Mouse (Mus musculus) E14TG2a.4 (cell line): ENCODE measurements around the gene Ptx4.
A peak's percentile ranks its signal among the peaks of the same experiment; 100 is the strongest.
"Not testable (repeated sequence)": the region's sequence is repeated elsewhere in the genome, so short reads cannot be mapped to it uniquely, and the experiment has no call there.

Experiments used
- H3K27me3 ChIP-seq: 2 replicates; pipeline ENCODE4 v1.6.1; 2014; ENCODE audit warnings: low read length, control low read depth; ENCODE audit not compliant: insufficient read depth
- H3K36me3 ChIP-seq: 2 replicates; pipeline ENCODE4 v1.6.1; 2014; ENCODE audit warnings: low read length, control low read depth; ENCODE audit not compliant: insufficient read depth
- H3K4me1 ChIP-seq: replicated peaks from 2 replicates; pipeline ENCODE4 v1.6.1; 2014; ENCODE audit warnings: low read depth, low read length, control low read depth
- H3K4me3 ChIP-seq: replicated peaks from 2 replicates; pipeline ENCODE4 v1.5.1; 2014; ENCODE audit warnings: mild to moderate bottlenecking, low read length
- H3K9me3 ChIP-seq: 2 replicates; pipeline ENCODE4 v1.6.1; 2014; ENCODE audit warnings: low read length, control low read depth
- CTCF ChIP-seq: conservative IDR thresholded peaks from 2 replicates; pipeline ENCODE4 v1.5.1; 2014; ENCODE audit warnings: low read length
- NANOG ChIP-seq: IDR thresholded peaks from 2 replicates; pipeline ENCODE4 v1.6.1; 2014; ENCODE audit warnings: borderline replicate concordance, low read length, mixed read lengths
- POU5F1 ChIP-seq: IDR thresholded peaks from 2 replicates; pipeline ENCODE4 v1.6.1; 2014; ENCODE audit warnings: low read length, borderline replicate concordance

Gene Ptx4

DNA sequence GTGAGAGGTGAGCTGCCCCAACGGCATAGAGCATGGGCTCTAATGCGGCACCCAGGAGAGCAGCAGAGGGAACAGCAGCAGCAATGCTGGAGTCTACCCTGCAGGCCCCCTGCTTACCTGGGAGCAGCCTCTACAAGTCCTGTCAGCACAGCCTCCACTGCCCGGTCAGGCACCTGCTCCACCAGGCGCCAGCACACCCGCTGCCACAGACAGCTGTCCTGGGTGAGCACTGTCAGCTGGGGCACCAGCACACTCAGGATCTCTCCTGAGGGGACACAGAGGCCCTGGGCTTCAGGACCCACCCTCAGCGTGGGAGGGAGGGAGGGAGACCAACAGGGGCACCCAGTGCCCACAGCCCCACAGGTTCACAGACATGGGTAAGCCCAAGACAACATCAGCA, 10.0 kb upstream of the Ptx4 start:
- no peaks in the 10 kb centered on the region for H3K27me3 ChIP-seq
- no peaks in the 10 kb centered on the region for H3K9me3 ChIP-seq
- H3K36me3 ChIP-seq = peaks cover 89% of the 10 kb centered on the region
- TF ChIP-seq CTCF (no peak), POU5F1 (no peak), NANOG (no peak)
- H3K4me3 ChIP-seq = no peak overlapping the region
- H3K4me1 ChIP-seq = peaks cover 11% of the 10 kb centered on the region

DNA sequence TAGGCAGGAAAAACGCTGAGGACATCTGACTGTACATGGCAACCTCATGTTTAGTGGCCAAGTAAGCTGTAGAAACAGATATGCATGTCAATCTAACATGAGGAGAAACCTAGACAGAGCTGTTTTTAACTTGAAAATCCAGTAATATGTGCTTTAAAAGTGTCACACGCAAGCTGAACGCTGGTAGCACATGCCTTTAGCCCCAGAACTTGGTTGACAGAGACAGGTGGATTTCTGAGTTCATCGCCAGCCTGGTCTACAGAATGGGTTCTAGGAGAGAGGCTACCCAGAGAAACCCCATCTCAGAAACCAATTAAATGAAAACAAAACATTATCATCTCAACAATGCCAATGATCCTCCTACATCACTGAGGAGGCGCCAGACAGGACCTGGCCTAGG, 9.3 kb upstream of the Ptx4 start:
- Histone ChIP-seq H3K9me3 (no peaks in the 10 kb centered on the region), H3K4me1 (peaks cover 14% of the 10 kb centered on the region), H3K27me3 (no peaks in the 10 kb centered on the region), H3K36me3 (peaks cover 82% of the 10 kb centered on the region), H3K4me3 (no peak overlapping the region)
- no peak for TF ChIP-seq NANOG

DNA sequence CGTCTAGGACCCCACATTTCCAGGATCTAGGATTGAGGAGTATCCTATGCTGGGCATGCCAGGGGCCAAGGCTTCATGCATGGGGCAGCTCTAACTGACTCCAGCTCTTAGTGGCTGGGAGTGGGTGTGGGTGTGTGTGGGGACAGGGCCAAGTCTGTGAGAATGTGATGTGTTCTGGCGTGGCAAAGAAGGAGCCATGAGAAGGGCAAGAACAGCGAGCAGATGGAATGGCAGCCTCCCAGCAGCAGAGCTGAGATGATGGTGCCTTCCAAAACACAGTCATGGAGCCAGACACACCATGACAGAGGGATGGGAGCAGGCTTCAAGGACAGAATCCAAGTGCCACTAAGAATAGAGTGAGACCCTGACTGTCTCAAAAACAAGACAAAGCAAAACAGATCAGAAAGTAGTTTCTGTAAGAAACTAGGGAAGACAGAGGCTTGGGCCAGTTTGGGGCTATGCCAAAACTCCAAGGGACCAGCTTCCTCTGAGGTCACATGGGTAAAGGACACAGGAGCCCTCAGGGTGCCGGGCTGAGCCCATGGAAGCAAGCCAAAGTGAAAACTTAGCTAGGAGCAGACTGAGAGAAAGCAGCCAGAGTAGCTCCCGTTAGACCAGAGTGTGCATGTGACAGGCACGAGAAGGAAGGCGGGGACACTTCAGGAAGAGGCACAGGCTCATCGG, 8.7 kb upstream of the Ptx4 start:
- TF ChIP-seq NANOG = no peak
- TF ChIP-seq POU5F1 = no peak
- TF ChIP-seq CTCF = no peak
- no peaks in the 10 kb centered on the region for H3K9me3 ChIP-seq
- no peak overlapping the region for H3K4me3 ChIP-seq
- H3K27me3 ChIP-seq = no peaks in the 10 kb centered on the region
- H3K4me1 ChIP-seq = peaks cover 21% of the 10 kb centered on the region
- peaks cover 76% of the 10 kb centered on the region for H3K36me3 ChIP-seq

DNA sequence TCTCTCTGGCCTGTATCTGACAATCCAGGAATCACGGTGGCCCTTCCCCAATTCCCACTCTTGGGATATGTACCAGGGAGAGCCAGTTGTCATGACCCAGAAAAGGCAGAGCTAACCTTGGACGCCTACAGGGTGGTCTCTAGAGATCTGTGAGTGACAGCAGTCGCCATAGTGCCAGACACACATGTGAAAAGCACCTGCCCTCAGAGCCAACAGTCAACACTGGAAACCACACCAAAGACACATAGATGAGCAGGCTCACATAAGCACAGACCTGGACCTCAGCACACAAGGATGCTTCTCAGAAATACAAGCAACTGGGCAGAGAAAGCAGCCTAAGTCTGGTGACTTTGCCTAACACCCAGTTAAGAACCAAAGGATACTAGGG, 8.1 kb upstream of the Ptx4 start:
- TF ChIP-seq CTCF = no peak
- no peak for TF ChIP-seq POU5F1
- TF ChIP-seq NANOG = no peak
- no peaks in the 10 kb centered on the region for H3K9me3 ChIP-seq

DNA sequence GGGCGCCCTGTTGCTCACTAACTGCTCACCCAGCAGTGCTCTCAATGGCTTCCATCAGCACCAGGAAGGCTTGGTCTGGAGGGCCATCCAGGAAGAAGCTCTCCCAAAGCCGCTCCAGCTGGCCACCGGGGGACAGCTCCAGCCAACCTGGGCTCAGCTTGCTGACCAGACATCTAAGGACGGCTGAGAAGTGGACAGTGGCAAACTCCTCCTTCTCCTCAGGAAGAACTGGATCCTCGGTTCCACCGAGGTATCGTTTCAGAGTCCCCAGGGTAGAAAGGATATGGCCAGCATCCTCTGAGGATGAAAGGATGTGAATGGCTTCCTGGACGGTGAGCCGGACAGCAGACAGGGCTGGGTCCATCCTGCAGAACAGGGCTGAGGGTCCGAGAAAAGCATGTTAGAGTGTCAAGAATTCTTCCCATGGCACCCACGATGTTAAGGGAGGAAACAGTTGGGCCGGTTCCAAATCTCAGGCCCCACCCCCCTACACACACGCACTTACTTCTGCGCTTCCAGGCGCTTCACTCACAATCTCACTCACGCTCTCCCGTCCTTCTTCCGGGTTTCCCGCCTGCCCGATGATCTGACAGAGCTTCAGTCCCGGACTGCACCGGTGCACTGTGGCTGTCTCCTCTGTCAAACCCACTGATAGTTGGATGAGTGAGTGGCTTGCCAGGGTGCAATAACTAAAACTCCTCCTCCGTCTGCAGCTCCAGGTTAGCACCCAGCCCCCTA, 5.5 kb upstream of the Ptx4 start:
- TF ChIP-seq POU5F1 (no peak), CTCF (no peak), NANOG (no peak)
- no peaks in the 10 kb centered on the region for H3K27me3 ChIP-seq
- peaks cover 48% of the 10 kb centered on the region for H3K36me3 ChIP-seq
- H3K9me3 ChIP-seq = no peaks in the 10 kb centered on the region
- peaks cover 24% of the 10 kb centered on the region for H3K4me1 ChIP-seq
- peak overlapping the region; percentile 92 for H3K4me3 ChIP-seq

More for the DNA sequence above, 8.1 kb upstream of the Ptx4 start:
- Histone ChIP-seq H3K4me1 (peaks cover 24% of the 10 kb centered on the region), H3K36me3 (peaks cover 70% of the 10 kb centered on the region), H3K27me3 (no peaks in the 10 kb centered on the region), H3K4me3 (no peak overlapping the region)

GRCm38 (mm10) chr17:25115664-25116432, 4.7 kb upstream of the Ptx4 start, which contains the start of gene Telo2:
Telo2 (minus strand) TSS chr17:25115967.
- peaks cover 6% of the 10 kb centered on the region for H3K27me3 ChIP-seq
- TF ChIP-seq NANOG = no peak
- no peak for TF ChIP-seq CTCF
- no peak for TF ChIP-seq POU5F1
- peaks cover 24% of the 10 kb centered on the region for H3K4me1 ChIP-seq
- peaks cover 40% of the 10 kb centered on the region for H3K36me3 ChIP-seq
- no peaks in the 10 kb centered on the region for H3K9me3 ChIP-seq
- H3K4me3 ChIP-seq = peak within 1 kb of the TSS; percentile 92

GRCm38 (mm10) chr17:25117263-25117662, 3.3 kb upstream of the Ptx4 start:
- peaks cover 24% of the 10 kb centered on the region for H3K4me1 ChIP-seq
- H3K9me3 ChIP-seq = no peaks in the 10 kb centered on the region
- H3K36me3 ChIP-seq = peaks cover 26% of the 10 kb centered on the region
- H3K27me3 ChIP-seq = peaks cover 8% of the 10 kb centered on the region
- peak; percentile 100 for TF ChIP-seq CTCF
- TF ChIP-seq NANOG = no peak
- H3K4me3 ChIP-seq = no peak overlapping the region

DNA sequence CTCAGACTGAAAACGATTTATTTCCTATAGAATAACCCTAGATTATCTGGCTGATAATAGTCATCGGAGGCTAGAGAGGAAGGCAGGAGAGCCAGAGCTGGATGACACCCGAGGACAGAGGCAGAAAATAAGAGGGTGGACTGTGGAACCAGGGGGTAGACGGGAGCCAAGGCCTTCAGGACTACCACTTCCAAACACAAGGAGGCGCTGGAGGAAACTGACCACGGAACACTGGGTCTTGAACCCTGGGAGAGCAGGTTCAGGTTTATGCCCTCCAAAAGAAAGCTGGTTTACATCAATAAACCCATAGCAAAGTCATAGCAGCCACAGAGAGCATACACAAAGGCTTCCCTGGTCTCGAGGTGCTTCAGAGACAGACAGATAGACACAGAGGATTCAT, 3.4 kb downstream of the Ptx4 start:
- peaks cover 14% of the 10 kb centered on the region for H3K27me3 ChIP-seq
- TF ChIP-seq NANOG (no peak), CTCF (peak; percentile 66)
- no peaks in the 10 kb centered on the region for H3K9me3 ChIP-seq
- no peak overlapping the region for H3K4me3 ChIP-seq
- H3K4me1 ChIP-seq = peaks cover 4% of the 10 kb centered on the region; the same call in 1 of the 2 replicates
- no peaks in the 10 kb centered on the region for H3K36me3 ChIP-seq

DNA sequence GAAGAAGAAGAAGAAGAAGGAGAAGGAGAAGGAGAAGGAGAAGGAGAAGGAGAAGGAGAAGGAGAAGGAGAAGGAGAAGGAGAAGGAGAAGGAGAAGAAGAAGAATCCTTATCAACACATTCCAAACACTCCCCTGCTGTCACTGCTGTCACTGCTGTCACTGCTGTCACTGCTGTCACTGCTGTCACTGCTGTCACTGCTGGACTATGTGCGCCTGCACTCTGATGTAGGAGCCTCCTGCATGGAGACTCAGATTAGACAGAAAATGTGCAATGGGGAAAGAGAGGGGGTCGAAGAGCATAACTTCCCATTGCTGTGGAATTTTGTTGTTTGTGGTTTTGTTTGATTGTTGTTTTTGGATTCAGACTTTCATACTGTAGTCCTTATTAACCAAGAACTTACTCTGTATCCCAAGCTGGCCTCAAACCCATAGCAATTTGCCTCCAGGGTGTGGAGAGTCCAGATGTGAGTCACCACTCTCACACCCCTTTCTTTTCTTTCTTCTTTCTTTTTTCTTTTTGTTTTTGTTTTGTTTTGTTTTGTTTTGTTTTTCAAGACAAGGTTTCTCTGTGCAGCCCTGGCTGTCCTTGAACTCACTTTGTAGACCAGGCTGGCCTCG, 5.0 kb downstream of the Ptx4 start:
- not testable (repeated sequence) for H3K4me3 ChIP-seq, H3K4me1 ChIP-seq, H3K9me3 ChIP-seq, H3K36me3 ChIP-seq
- peaks cover 10% of the 10 kb centered on the region for H3K27me3 ChIP-seq
